Mouse (Mus musculus): ENCODE data around the gene Nelfb. TPM values are rescaled to one million over a fixed set of nuclear protein-coding genes. Genes with fewer than 3 reads are reported as not detected.

Gene Nelfb
- total and polyA plus RNA-seq, 2 experiments = 18.4 to 27.5 TPM

DNA sequence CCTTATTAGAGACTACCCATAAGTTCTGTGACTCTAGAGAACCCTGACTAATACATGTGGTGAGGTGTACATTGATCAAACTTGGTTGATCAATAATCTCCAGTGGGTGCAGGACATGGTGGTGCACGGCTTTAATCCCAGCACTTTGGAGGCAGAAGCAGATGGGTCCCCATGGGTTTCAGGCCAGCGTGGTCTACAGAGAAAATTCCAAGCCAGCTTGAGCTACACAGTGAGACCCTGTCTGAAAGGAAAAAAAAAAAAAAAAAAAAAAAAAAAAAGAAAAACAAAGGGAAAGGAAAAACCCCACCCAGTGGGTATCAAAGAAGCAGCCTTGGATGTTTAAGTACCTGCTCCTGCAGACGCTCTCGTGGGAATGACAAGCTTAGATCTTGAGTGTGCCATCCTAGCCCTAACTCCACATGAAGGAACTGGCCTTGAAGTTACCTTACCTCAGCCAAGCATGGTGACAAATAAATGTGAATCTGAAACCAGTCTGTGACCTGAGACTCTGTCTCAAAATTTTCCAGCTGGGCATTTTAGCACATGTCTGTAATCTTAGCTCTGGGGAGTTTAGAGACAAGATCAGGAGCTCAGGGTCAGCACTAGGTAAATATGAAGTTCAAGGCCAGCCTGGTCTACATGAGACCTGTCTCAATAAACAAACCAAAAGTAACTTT lies 59.9 kb downstream of the Nelfb start:
- no peaks in the 10 kb centered on the region for H3K27me3 ChIP-seq (ENCODE audit: control insufficient read depth, insufficient read depth, low read length)
- no peaks in the 10 kb centered on the region for H3K36me3 ChIP-seq (ENCODE audit: control insufficient read depth, insufficient read depth, low read length)
- no peak overlapping the region for H3K9ac ChIP-seq (ENCODE audit: low read depth, low read length)
- peak; percentile 25 for DNase-seq (ENCODE audit: extremely low read depth, low read depth, low spot score)
- peaks cover 11% of the 10 kb centered on the region; the same call in 1 of the 2 replicates for H3K4me1 ChIP-seq (ENCODE audit: control insufficient read depth, insufficient read depth, low read length)
- no peak overlapping the region for H3K4me3 ChIP-seq (ENCODE audit: insufficient read depth, low read depth, low read length)
- no peak overlapping the region for H3K27ac ChIP-seq (replicated peaks; ENCODE audit: insufficient read depth, low read depth, low read length)
- WGBS = 84% methylated on average over 4 of the region's 4 CpGs
- no peaks in the 10 kb centered on the region for H3K79me2 ChIP-seq (ENCODE audit: control insufficient read depth, insufficient read depth, low read length)
- TF ChIP-seq POLR2A (IDR thresholded peaks at IDR 0.05; ENCODE audit: extremely low read depth, insufficient read depth, low read length) (no peak), CTCF (IDR thresholded peaks at IDR 0.05; ENCODE audit: low read depth, low read length) (no peak)

Other genes starting within 250 kb of the Nelfb start
Only the 30 nearest of the 33 such genes appear.
- 68.1 and 77.0 TPM in 2 replicates for gene Mrpl41, start 236.4 kb downstream of the Nelfb start, total RNA-seq (2014; rRNA removed)
- 24.4 and 30.1 TPM in 2 replicates for gene Mrpl41, start 236.4 kb downstream of the Nelfb start, polyA plus RNA-seq (2012; rRNA removed)
- gene Pnpla7, start 235.5 kb downstream of the Nelfb start, total RNA-seq (2014; rRNA removed) = 125 and 141 TPM in 2 replicates
- gene Pnpla7, start 235.5 kb downstream of the Nelfb start, polyA plus RNA-seq (2012; rRNA removed) = 113 and 122 TPM in 2 replicates
- 71.2 and 76.2 TPM in 2 replicates for gene Nsmf, start 157.1 kb downstream of the Nelfb start, total RNA-seq (2014; rRNA removed)
- gene Nsmf, start 157.1 kb downstream of the Nelfb start, polyA plus RNA-seq (2012; rRNA removed) = 182 and 219 TPM in 2 replicates
- 84.8 and 91.8 TPM in 2 replicates for gene Entpd8, start 131.2 kb downstream of the Nelfb start, total RNA-seq (2014; rRNA removed)
- gene Entpd8, start 131.2 kb downstream of the Nelfb start, polyA plus RNA-seq (2012; rRNA removed) = 159 and 196 TPM in 2 replicates
- not detected in 2 replicates for gene Noxa1, start 116.3 kb downstream of the Nelfb start, total RNA-seq (2014; rRNA removed)
- 0.15 TPM in 1 of 2 replicates, not detected in the other for gene Noxa1, start 116.3 kb downstream of the Nelfb start, polyA plus RNA-seq (2012; rRNA removed)
- 0.74 and 2.1 TPM in 2 replicates for gene Nrarp, start 30.7 kb downstream of the Nelfb start, total RNA-seq (2014; rRNA removed)
- gene Nrarp, start 30.7 kb downstream of the Nelfb start, polyA plus RNA-seq (2012; rRNA removed) = 1.5 and 1.6 TPM in 2 replicates
- 4.6 TPM in 2 replicates for gene Tor4a, start 14.6 kb downstream of the Nelfb start, total RNA-seq (2014; rRNA removed)
- gene Tor4a, start 14.6 kb downstream of the Nelfb start, polyA plus RNA-seq (2012; rRNA removed) = 4.3 and 7.0 TPM in 2 replicates
- gene Stpg3, start 3.1 kb upstream of the Nelfb start, total RNA-seq (2014; rRNA removed) = not detected in 2 replicates
- gene Stpg3, start 3.1 kb upstream of the Nelfb start, polyA plus RNA-seq (2012; rRNA removed) = not detected in 2 replicates
- not detected in 2 replicates for gene Fam166a, start 7.3 kb upstream of the Nelfb start, total RNA-seq (2014; rRNA removed)
- gene Fam166a, start 7.3 kb upstream of the Nelfb start, polyA plus RNA-seq (2012; rRNA removed) = 0.07 TPM in 1 of 2 replicates, not detected in the other
- 80.5 and 129 TPM in 2 replicates for gene Tubb4b, start 13.2 kb upstream of the Nelfb start, total RNA-seq (2014; rRNA removed)
- 253 and 254 TPM in 2 replicates for gene Tubb4b, start 13.2 kb upstream of the Nelfb start, polyA plus RNA-seq (2012; rRNA removed)
- not detected in 2 replicates for gene Slc34a3, start 22.9 kb upstream of the Nelfb start, total RNA-seq (2014; rRNA removed)
- not detected in 2 replicates for gene Slc34a3, start 22.9 kb upstream of the Nelfb start, polyA plus RNA-seq (2012; rRNA removed)
- gene Rnf224, start 25.3 kb upstream of the Nelfb start, total RNA-seq (2014; rRNA removed) = not detected in 2 replicates
- not detected in 2 replicates for gene Rnf224, start 25.3 kb upstream of the Nelfb start, polyA plus RNA-seq (2012; rRNA removed)
- not detected in 2 replicates for gene Rnf208, start 30.8 kb upstream of the Nelfb start, total RNA-seq (2014; rRNA removed)
- 0.27 and 0.48 TPM in 2 replicates for gene Rnf208, start 30.8 kb upstream of the Nelfb start, polyA plus RNA-seq (2012; rRNA removed)
- gene Cysrt1, start 31.0 kb upstream of the Nelfb start, total RNA-seq (2014; rRNA removed) = not detected in 2 replicates
- gene Cysrt1, start 31.0 kb upstream of the Nelfb start, polyA plus RNA-seq (2012; rRNA removed) = 0.17 TPM in 1 of 2 replicates, not detected in the other
- 2.2 and 3.4 TPM in 2 replicates for gene AL732309.1, start 35.4 kb upstream of the Nelfb start, total RNA-seq (2014; rRNA removed)
- gene AL732309.1, start 35.4 kb upstream of the Nelfb start, polyA plus RNA-seq (2012; rRNA removed) = 4.0 and 7.3 TPM in 2 replicates
- 13.8 and 14.5 TPM in 2 replicates for gene Tmem203, start 44.0 kb upstream of the Nelfb start, total RNA-seq (2014; rRNA removed)
- 38.5 and 43.7 TPM in 2 replicates for gene Tmem203, start 44.0 kb upstream of the Nelfb start, polyA plus RNA-seq (2012; rRNA removed)
- gene Tprn, start 51.1 kb upstream of the Nelfb start, total RNA-seq (2014; rRNA removed) = 0.55 and 2.6 TPM in 2 replicates
- gene Tprn, start 51.1 kb upstream of the Nelfb start, polyA plus RNA-seq (2012; rRNA removed) = 4.2 and 4.3 TPM in 2 replicates
- 12.7 and 17.6 TPM in 2 replicates for gene Ssna1, start 60.9 kb upstream of the Nelfb start, total RNA-seq (2014; rRNA removed)
- gene Ssna1, start 60.9 kb upstream of the Nelfb start, polyA plus RNA-seq (2012; rRNA removed) = 23.0 and 25.5 TPM in 2 replicates
- gene Anapc2, start 61.0 kb upstream of the Nelfb start, total RNA-seq (2014; rRNA removed) = 24.0 and 24.6 TPM in 2 replicates
- gene Anapc2, start 61.0 kb upstream of the Nelfb start, polyA plus RNA-seq (2012; rRNA removed) = 45.8 and 52.1 TPM in 2 replicates
- not detected in 2 replicates for gene Tmem210, start 76.7 kb upstream of the Nelfb start, total RNA-seq (2014; rRNA removed)
- gene Tmem210, start 76.7 kb upstream of the Nelfb start, polyA plus RNA-seq (2012; rRNA removed) = not detected in 2 replicates
- not detected in 2 replicates for gene Lrrc26, start 78.4 kb upstream of the Nelfb start, total RNA-seq (2014; rRNA removed)
- 0.07 and 0.10 TPM in 2 replicates for gene Lrrc26, start 78.4 kb upstream of the Nelfb start, polyA plus RNA-seq (2012; rRNA removed)
- 0.07 TPM in 1 of 2 replicates, not detected in the other for gene Grin1, start 107.7 kb upstream of the Nelfb start, total RNA-seq (2014; rRNA removed)
- not detected in 2 replicates for gene Grin1, start 107.7 kb upstream of the Nelfb start, polyA plus RNA-seq (2012; rRNA removed)
- gene Man1b1, start 120.8 kb upstream of the Nelfb start, total RNA-seq (2014; rRNA removed) = 17.3 and 19.5 TPM in 2 replicates
- gene Man1b1, start 120.8 kb upstream of the Nelfb start, polyA plus RNA-seq (2012; rRNA removed) = 8.1 TPM in 2 replicates
- gene Dpp7, start 144.9 kb upstream of the Nelfb start, total RNA-seq (2014; rRNA removed) = 26.9 and 30.1 TPM in 2 replicates
- 28.6 and 45.1 TPM in 2 replicates for gene Dpp7, start 144.9 kb upstream of the Nelfb start, polyA plus RNA-seq (2012; rRNA removed)
- gene Uap1l1, start 154.2 kb upstream of the Nelfb start, total RNA-seq (2014; rRNA removed) = 3.3 and 5.4 TPM in 2 replicates
- 3.0 and 8.1 TPM in 2 replicates for gene Uap1l1, start 154.2 kb upstream of the Nelfb start, polyA plus RNA-seq (2012; rRNA removed)
- gene Sapcd2, start 160.8 kb upstream of the Nelfb start, total RNA-seq (2014; rRNA removed) = 0.47 TPM in 1 of 2 replicates, not detected in the other
- gene Sapcd2, start 160.8 kb upstream of the Nelfb start, polyA plus RNA-seq (2012; rRNA removed) = not detected in 2 replicates
- gene Entpd2, start 184.4 kb upstream of the Nelfb start, total RNA-seq (2014; rRNA removed) = 0.87 and 0.92 TPM in 2 replicates
- 5.6 and 9.7 TPM in 2 replicates for gene Entpd2, start 184.4 kb upstream of the Nelfb start, polyA plus RNA-seq (2012; rRNA removed)
- 1.7 and 3.6 TPM in 2 replicates for gene Npdc1, start 187.9 kb upstream of the Nelfb start, total RNA-seq (2014; rRNA removed)
- 8.4 and 8.9 TPM in 2 replicates for gene Npdc1, start 187.9 kb upstream of the Nelfb start, polyA plus RNA-seq (2012; rRNA removed)
- gene Fut7, start 211.8 kb upstream of the Nelfb start, total RNA-seq (2014; rRNA removed) = 0.13 TPM in 1 of 2 replicates, not detected in the other
- gene Fut7, start 211.8 kb upstream of the Nelfb start, polyA plus RNA-seq (2012; rRNA removed) = 0.07 and 0.21 TPM in 2 replicates
- 11.1 and 13.4 TPM in 2 replicates for gene Abca2, start 217.2 kb upstream of the Nelfb start, total RNA-seq (2014; rRNA removed)
- 40.9 and 48.7 TPM in 2 replicates for gene Abca2, start 217.2 kb upstream of the Nelfb start, polyA plus RNA-seq (2012; rRNA removed)

Measured in liver, adult 2 months (tissue).